Mouse (Mus musculus) MEL (cell line): ENCODE data around the gene Ilf3. TPM values are rescaled to one million over a fixed set of nuclear protein-coding genes. Genes with fewer than 3 reads are reported as not detected.

ENCODE experiments used
- DNase-seq: peaks from one replicate; pipeline ENCODE4 v3.0.0; 2011; ENCODE audit warnings: low read depth, low spot score
- H3K27ac ChIP-seq: 2 replicates; pipeline ENCODE4 v1.5.1; 2012; ENCODE audit warnings: low read depth, mild to moderate bottlenecking, control low read depth, low read length, moderate library complexity; ENCODE audit not compliant: control insufficient read depth
- H3K27me3 ChIP-seq, 2 experiments: fragments of 150-350 bp in 1 of 2; sonication (generic) in 1 of 2; 2 replicates each; pipeline ENCODE4 v1.6.1; 2012; ENCODE audit warnings: low read length in 2 of 2, mild to moderate bottlenecking in 2 of 2, improper control_type of control experiment in 1 of 2, moderate library complexity in 1 of 2; ENCODE audit not compliant: insufficient read depth in 2 of 2, control insufficient read depth in 1 of 2
- H3K36me3 ChIP-seq, 2 experiments: 2 replicates each; pipeline ENCODE4 v1.6.1; 2012 to 2014; ENCODE audit warnings: low read length in 2 of 2, improper control_type of control experiment in 1 of 2, inconsistent platforms in 1 of 2, mild to moderate bottlenecking in 1 of 2; ENCODE audit not compliant: insufficient read depth in 2 of 2, control insufficient read depth in 1 of 2
- H3K4me1 ChIP-seq, 2 experiments: fragments of 150-350 bp in 1 of 2; sonication (generic) in 1 of 2; 2 replicates each; pipeline ENCODE4 v1.6.1; 2012; ENCODE audit warnings: low read length in 2 of 2, improper control_type of control experiment in 1 of 2, mild to moderate bottlenecking in 1 of 2; ENCODE audit not compliant: insufficient read depth in 2 of 2, control insufficient read depth in 1 of 2
- H3K4me3 ChIP-seq, 2 experiments: fragments of 150-350 bp in 1 of 2; sonication (generic) in 1 of 2; 2 replicates each; pipeline ENCODE4 v1.5.1; 2012; ENCODE audit warnings: low read depth in 2 of 2, low read length in 2 of 2, mild to moderate bottlenecking in 2 of 2, moderate library complexity in 2 of 2, control low read depth in 1 of 2, improper control_type of control experiment in 1 of 2; ENCODE audit not compliant: control insufficient read depth in 1 of 2, insufficient read depth in 1 of 2
- H3K79me2 ChIP-seq: 2 replicates; pipeline ENCODE4 v1.6.1; 2012; ENCODE audit warnings: mild to moderate bottlenecking, low read length, moderate library complexity; ENCODE audit not compliant: control insufficient read depth, poor library complexity, insufficient read depth
- H3K9ac ChIP-seq: 2 replicates; pipeline ENCODE4 v1.6.1; 2012; ENCODE audit warnings: low read depth, mild to moderate bottlenecking, control low read depth, low read length, moderate library complexity; ENCODE audit not compliant: control insufficient read depth, poor library complexity, severe bottlenecking
- H3K9me3 ChIP-seq: fragments of 150-350 bp; sonication (generic); replicated peaks from 2 replicates; pipeline ENCODE4 v1.6.1; 2012; ENCODE audit warnings: mild to moderate bottlenecking, low read length, improper control_type of control experiment, moderate library complexity; ENCODE audit not compliant: insufficient read depth
- CHD2 ChIP-seq: IDR thresholded peaks from 2 replicates; pipeline ENCODE4 v1.6.1; 2011; ENCODE audit warnings: low read length, improper control_type of control experiment
- CTCF ChIP-seq, 3 experiments: IDR thresholded peaks in 2 of 3; conservative IDR thresholded peaks in 1 of 3; 2 replicates each; pipeline ENCODE4 v1.5.1; 2011 to 2012; ENCODE audit warnings: low read length in 3 of 3, low read depth in 2 of 3, mild to moderate bottlenecking in 2 of 3, improper control_type of control experiment in 1 of 3, inconsistent platforms in 1 of 3, mixed read lengths in 1 of 3, moderate library complexity in 1 of 3; ENCODE audit not compliant: control insufficient read depth in 1 of 3, insufficient read depth in 1 of 3, poor library complexity in 1 of 3, severe bottlenecking in 1 of 3
- EP300 ChIP-seq, 2 experiments: IDR thresholded peaks; 2 replicates each; pipeline ENCODE4 v1.6.1; 2011; ENCODE audit warnings: improper control_type of control experiment in 2 of 2, low read length in 2 of 2, low read depth in 1 of 2, mild to moderate bottlenecking in 1 of 2
- ETS1 ChIP-seq: IDR thresholded peaks from 2 replicates; pipeline ENCODE4 v1.6.1; 2012; ENCODE audit warnings: low read depth, mild to moderate bottlenecking, inconsistent platforms, low read length, improper control_type of control experiment, moderate library complexity
- GATA1 ChIP-seq: IDR thresholded peaks from 2 replicates; pipeline ENCODE4 v1.6.1; 2011; ENCODE audit warnings: low read depth, low read length, improper control_type of control experiment
- HCFC1 ChIP-seq: IDR thresholded peaks from 2 replicates; pipeline ENCODE4 v1.6.1; 2012; ENCODE audit warnings: low read depth, mild to moderate bottlenecking, inconsistent platforms, low read length, improper control_type of control experiment, moderate library complexity
- KAT2A ChIP-seq: conservative IDR thresholded peaks from 2 replicates; pipeline ENCODE4 v1.6.1; 2012; ENCODE audit warnings: low read depth, low read length, improper control_type of control experiment, inconsistent platforms
- MAFK ChIP-seq: IDR thresholded peaks from 2 replicates; pipeline ENCODE4 v1.6.1; 2011; ENCODE audit warnings: low read depth, mild to moderate bottlenecking, low read length, improper control_type of control experiment, borderline replicate concordance
- MAX ChIP-seq: IDR thresholded peaks from 2 replicates; pipeline ENCODE4 v1.6.1; 2011; ENCODE audit warnings: low read length, improper control_type of control experiment
- MAZ ChIP-seq: IDR thresholded peaks from 2 replicates; pipeline ENCODE4 v1.6.1; 2012; ENCODE audit warnings: low read depth, mild to moderate bottlenecking, inconsistent platforms, low read length, improper control_type of control experiment
- MYC ChIP-seq: IDR thresholded peaks from 2 replicates; pipeline ENCODE4 v1.6.1; 2011; ENCODE audit warnings: low read depth, mild to moderate bottlenecking, low read length, improper control_type of control experiment, moderate library complexity
- NELFE ChIP-seq: IDR thresholded peaks from 2 replicates; pipeline ENCODE4 v1.6.1; 2011; ENCODE audit warnings: low read depth, low read length, improper control_type of control experiment
- NRF1 ChIP-seq: IDR thresholded peaks from 2 replicates; pipeline ENCODE4 v1.6.1; 2014; ENCODE audit warnings: low read depth, mild to moderate bottlenecking, inconsistent platforms, low read length, improper control_type of control experiment, moderate library complexity; ENCODE audit not compliant: poor library complexity, insufficient read depth, severe bottlenecking
- POLR2A ChIP-seq, 2 experiments: IDR thresholded peaks; 2 replicates each; pipeline ENCODE4 v1.6.1; 2011 to 2012; ENCODE audit warnings: low read length in 2 of 2, mild to moderate bottlenecking in 2 of 2, control low read depth in 1 of 2, improper control_type of control experiment in 1 of 2, low read depth in 1 of 2, moderate library complexity in 1 of 2; ENCODE audit not compliant: control insufficient read depth in 1 of 2, insufficient read depth in 1 of 2, poor library complexity in 1 of 2
- RCOR1 ChIP-seq: IDR thresholded peaks from 2 replicates; pipeline ENCODE4 v1.6.1; 2012; ENCODE audit warnings: low read depth, mild to moderate bottlenecking, inconsistent platforms, low read length, improper control_type of control experiment
- SMC3 ChIP-seq: IDR thresholded peaks from 2 replicates; pipeline ENCODE4 v1.6.1; 2011; ENCODE audit warnings: low read depth, low read length, improper control_type of control experiment
- TAL1 ChIP-seq: IDR thresholded peaks from 2 replicates; pipeline ENCODE4 v1.6.1; 2012; ENCODE audit warnings: mild to moderate bottlenecking, inconsistent platforms, low read length, moderate library complexity, mixed read lengths
- TBP ChIP-seq: IDR thresholded peaks from 2 replicates; pipeline ENCODE4 v1.8.0; 2011; ENCODE audit warnings: low read depth, low read length, improper control_type of control experiment
- TCF12 ChIP-seq: IDR thresholded peaks from 2 replicates; pipeline ENCODE4 v1.6.1; 2014; ENCODE audit warnings: low read depth, mild to moderate bottlenecking, inconsistent platforms, low read length, improper control_type of control experiment, moderate library complexity
- ZKSCAN1 ChIP-seq: IDR thresholded peaks from 2 replicates; pipeline ENCODE4 v1.6.1; 2012; ENCODE audit warnings: low read depth, mild to moderate bottlenecking, inconsistent platforms, low read length, improper control_type of control experiment, moderate library complexity
- ZMIZ1 ChIP-seq: IDR thresholded peaks from 2 replicates; pipeline ENCODE4 v1.6.1; 2012; ENCODE audit warnings: low read depth, mild to moderate bottlenecking, inconsistent platforms, low read length, improper control_type of control experiment, moderate library complexity
- ZNF384 ChIP-seq: IDR thresholded peaks from 2 replicates; pipeline ENCODE4 v1.6.1; 2012; ENCODE audit warnings: low read depth, mild to moderate bottlenecking, inconsistent platforms, low read length, improper control_type of control experiment
- polyA plus RNA-seq, 2 experiments: library from polyadenylated mRNA; stranded (reverse) in 1 of 2; unstranded in 1 of 2; fragments of >175 nt in 1 of 2; fragments of >200 nt in 1 of 2; gene quantifications; 2 replicates each; pipeline versions ENCODE4 v1.2.1 to v1.2.4; 2012; ENCODE audit warnings: low replicate concordance in 2 of 2, low read depth in 1 of 2; ENCODE audit not compliant: insufficient read length in 2 of 2, insufficient read depth in 1 of 2, missing spikeins in 1 of 2
- total RNA-seq: library from RNA; depleted of rRNA; stranded (reverse); fragments of 300-350 nt; gene quantifications from 2 replicates; pipeline ENCODE4 v1.2.3, GENCODE M21; 2012

Ilf3 gene
- total and polyA plus RNA-seq, 3 experiments = 67.4 to 519 (median 210) TPM

GRCm38 (mm10) chr9:21425556-21425945 is 57.9 kb downstream of the Ilf3 start:
- TF ChIP-seq TBP (no peak), MAZ (no peak), RCOR1 (no peak), GATA1 (peak; percentile 53), TCF12 (no peak), MAX (no peak), MAFK (no peak), CHD2 (no peak), MYC (no peak), ZNF384 (no peak), TAL1 (peak; percentile 91), NELFE (no peak)
- Histone ChIP-seq H3K4me3 (peak overlapping the region; percentile 53 to 78), H3K4me1 (peaks cover 17 to 41% of the 10 kb centered on the region in 2 experiments), H3K36me3 (peaks cover 5 to 42% of the 10 kb centered on the region in 2 experiments), H3K79me2 (peaks cover 56% of the 10 kb centered on the region), H3K9me3 (no peaks in the 10 kb centered on the region), H3K27ac (peak overlapping the region; percentile 1), H3K9ac (peak overlapping the region; percentile 79), H3K27me3 (no peaks in the 10 kb centered on the region)
- DNase-seq = peak; percentile 74

DNA sequence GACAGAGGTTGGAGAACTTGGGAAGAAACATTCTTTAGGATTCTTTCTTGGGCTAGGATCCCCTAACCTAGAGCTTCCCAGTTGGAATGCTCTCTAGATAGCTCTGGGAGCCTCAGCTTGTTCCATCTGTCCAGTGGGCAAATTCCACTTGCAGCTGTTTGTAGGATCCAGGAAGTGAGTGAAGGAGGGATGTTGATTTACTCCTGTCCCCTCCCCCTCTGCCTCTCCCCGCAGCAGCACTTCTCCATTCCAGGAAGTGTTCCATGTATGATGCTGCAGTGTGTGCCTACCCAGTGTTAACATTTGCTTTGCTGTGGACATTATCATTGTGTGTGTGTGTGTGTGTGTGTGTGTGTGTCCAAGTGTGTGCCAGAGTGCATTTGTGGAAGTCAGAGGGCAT is 58.3 kb downstream of the Ilf3 start:
- Histone ChIP-seq H3K4me3 (peak overlapping the region; percentile 53 to 78), H3K4me1 (peaks cover 17 to 41% of the 10 kb centered on the region in 2 experiments), H3K27ac (peak overlapping the region; percentile 1; the same call in 1 of the 2 replicates), H3K9ac (peak overlapping the region; percentile 79), H3K36me3 (peaks cover 5 to 40% of the 10 kb centered on the region in 2 experiments; a peak in 3 of 4 replicates), H3K27me3 (no peaks in the 10 kb centered on the region), H3K9me3 (no peaks in the 10 kb centered on the region), H3K79me2 (peaks cover 61% of the 10 kb centered on the region)
- DNase-seq = peak; percentile 92
- no peak for TF ChIP-seq HCFC1
- TF ChIP-seq TBP = 0 out of 2 replicates have a peak, but pooled peaks have one; percentile 11

DNA sequence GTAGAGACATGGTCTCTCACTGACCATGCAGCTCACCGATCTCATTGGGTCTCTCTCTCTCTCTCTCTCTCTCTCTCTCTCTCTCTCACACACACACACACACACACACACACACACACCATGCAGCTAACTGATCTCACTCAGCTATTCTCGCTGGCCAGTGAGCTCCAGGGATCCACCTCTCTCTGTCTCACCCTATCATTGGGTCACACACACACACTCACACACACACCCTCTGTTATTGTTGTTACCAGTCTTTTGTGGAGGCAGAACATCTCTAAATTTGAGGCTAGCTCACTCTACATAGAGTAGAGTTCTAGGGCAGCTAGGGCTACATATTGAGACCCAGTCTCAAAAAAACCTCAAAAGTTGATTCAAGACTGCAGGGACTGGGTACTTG is 58.9 kb downstream of the Ilf3 start:
- Histone ChIP-seq H3K9me3 (no peaks in the 10 kb centered on the region), H3K27me3 (no peaks in the 10 kb centered on the region), H3K4me3 (peak overlapping the region; percentile 53 to 78), H3K9ac (peak overlapping the region; percentile 14), H3K4me1 (peaks cover 17 to 36% of the 10 kb centered on the region in 2 experiments), H3K79me2 (peaks cover 66% of the 10 kb centered on the region), H3K27ac (no peak overlapping the region), H3K36me3 (peaks cover 7 to 38% of the 10 kb centered on the region in 2 experiments)
- peak; percentile 62 for DNase-seq
- TF ChIP-seq MYC (no peak), NRF1 (no peak), CTCF (IDR thresholded peaks at IDR 0.05 in 2 of 3, conservative IDR thresholded peaks at IDR 0.05 in 1 of 3; ENCODE audit: control insufficient read depth in 1 of 3, insufficient read depth in 1 of 3, low read depth in 2 of 3, low read length in 3 of 3, poor library complexity in 1 of 3, severe bottlenecking in 1 of 3) (no peak), EP300 (IDR thresholded peaks at IDR 0.05; ENCODE audit: low read depth in 1 of 2, low read length in 2 of 2) (no peak), SMC3 (no peak), ETS1 (no peak), KAT2A (no peak), CHD2 (no peak), ZMIZ1 (no peak), TBP (no peak), POLR2A (IDR thresholded peaks at IDR 0.05; ENCODE audit: control insufficient read depth in 1 of 2, insufficient read depth in 1 of 2, low read depth in 1 of 2, low read length in 2 of 2, poor library complexity in 1 of 2) (no peak), ZKSCAN1 (no peak), TCF12 (no peak)
